Mouse (Mus musculus): ENCODE measurements at regions not wholly inside any gene's neighbourhood (a gene's known extent, or its start where the extent isn't known, plus 50 kb on each side); places are given as distances from the start of the nearest gene placed in this dataset.

- ATAC-seq (ENCODE audit: low TSS enrichment): peak; percentile 88
Observed at GRCm38 (mm10) chr3:56590071-56590470, 406.6 kb upstream of the Nbea start.

- peak; percentile 65 for ATAC-seq (ENCODE audit: low TSS enrichment)
Observed at GRCm38 (mm10) chr3:56575422-56575821, 391.9 kb upstream of the Nbea start.

- no peak for ATAC-seq (ENCODE audit: low TSS enrichment)
Observed at GRCm38 (mm10) chr3:56536178-56536577, 352.7 kb upstream of the Nbea start.

- peak; percentile 96 for ATAC-seq (ENCODE audit: low TSS enrichment)
Observed at GRCm38 (mm10) chr3:56504445-56504844, 320.9 kb upstream of the Nbea start.

GRCm38 (mm10) chr3:56499301-56499700, 315.8 kb upstream of the Nbea start:
- ATAC-seq (ENCODE audit: low TSS enrichment): peak; percentile 41; the same call in 1 of the 2 replicates

GRCm38 (mm10) chr3:56493937-56494336, 310.4 kb upstream of the Nbea start:
- no peak for ATAC-seq (ENCODE audit: low TSS enrichment)

GRCm38 (mm10) chr3:56489154-56489553, 305.7 kb upstream of the Nbea start:
- ATAC-seq (ENCODE audit: low TSS enrichment): no peak

GRCm38 (mm10) chr3:56485550-56486400, 302.3 kb upstream of the Nbea start:
- ATAC-seq (ENCODE audit: low TSS enrichment): peak; percentile 64

GRCm38 (mm10) chr3:56484096-56484495, 300.6 kb upstream of the Nbea start:
- ATAC-seq (ENCODE audit: low TSS enrichment): no peak

- no peak for ATAC-seq (ENCODE audit: low TSS enrichment)
Observed at GRCm38 (mm10) chr3:56483370-56483769, 299.9 kb upstream of the Nbea start.

- no peak for ATAC-seq (ENCODE audit: low TSS enrichment)
Observed at GRCm38 (mm10) chr3:56479529-56479928, 296.0 kb upstream of the Nbea start.

- ATAC-seq (ENCODE audit: low TSS enrichment): no peak
Observed at GRCm38 (mm10) chr3:56478544-56479140, 295.1 kb upstream of the Nbea start.

GRCm38 (mm10) chr3:56475529-56476527, 292.3 kb upstream of the Nbea start:
- peak; percentile 91 for ATAC-seq (ENCODE audit: low TSS enrichment)

- no peak for ATAC-seq (ENCODE audit: low TSS enrichment)
Observed at GRCm38 (mm10) chr3:56472651-56473050, 289.1 kb upstream of the Nbea start.

- ATAC-seq (ENCODE audit: low TSS enrichment): no peak
Observed at GRCm38 (mm10) chr3:56471823-56472222, 288.3 kb upstream of the Nbea start.

- ATAC-seq (ENCODE audit: low TSS enrichment): no peak
Observed at GRCm38 (mm10) chr3:56471185-56471584, 287.7 kb upstream of the Nbea start.

GRCm38 (mm10) chr3:56457625-56458024, 274.1 kb upstream of the Nbea start:
- ATAC-seq (ENCODE audit: low TSS enrichment): peak; percentile 73

- no peak for ATAC-seq (ENCODE audit: low TSS enrichment)
Observed at GRCm38 (mm10) chr3:56456317-56456716, 272.8 kb upstream of the Nbea start.

- no peak for ATAC-seq (ENCODE audit: low TSS enrichment)
Observed at GRCm38 (mm10) chr3:56438900-56439299, 255.4 kb upstream of the Nbea start.

- no peak for ATAC-seq (ENCODE audit: low TSS enrichment)
Observed at GRCm38 (mm10) chr3:56438020-56438747, 254.7 kb upstream of the Nbea start.

- peak; percentile 41; the same call in 1 of the 2 replicates for ATAC-seq (ENCODE audit: low TSS enrichment)
Observed at GRCm38 (mm10) chr3:56437058-56437457, 253.6 kb upstream of the Nbea start.

Data from frontal cortex, adult (tissue).